Mouse (Mus musculus): ENCODE results near the gene Ndufaf4. TPM values are rescaled to one million over a fixed set of nuclear protein-coding genes. Genes with fewer than 3 reads are reported as not detected.

Ndufaf4 gene
- polyA plus RNA-seq, 2 experiments from 2014 or later = 28.1 to 29.5 TPM

Other genes starting within 250 kb of the Ndufaf4 start
- gene Klhl32, start 47.0 kb upstream of the Ndufaf4 start, polyA plus RNA-seq (2017; shearing (Covaris generic)) = under 1 TPM; 0.15 to 0.37 TPM
- gene Gpr63, start 68.3 kb downstream of the Ndufaf4 start, polyA plus RNA-seq (2017; shearing (Covaris generic)) = not detected